Mouse (Mus musculus) kidney, postnatal 36 days (tissue): ENCODE results near the gene Naxe.

Source experiments
- DNase-seq, 2 experiments: peaks; one replicate each; pipeline ENCODE4 v3.0.0; 2021 to 2022; ENCODE audit warnings: mixed read lengths in 2 of 2

The Naxe gene

GRCm38 (mm10) chr3:88049532-88049931 lies 8.8 kb downstream of the Naxe start:
- no peak for DNase-seq

GRCm38 (mm10) chr3:88042661-88043421 lies 15.5 kb downstream of the Naxe start, which contains the start of gene Gpatch4:
TSS of gene Gpatch4 (plus strand) at chr3:88043108.
- DNase-seq = peak; percentile 92 to 98

- DNase-seq = no peak
Measured at GRCm38 (mm10) chr3:88035561-88036293, 22.6 kb downstream of the Naxe start.

- no peak for DNase-seq
Measured at GRCm38 (mm10) chr3:88033506-88033905, 24.8 kb downstream of the Naxe start.

- peak; percentile 71 to 73 for DNase-seq
Measured at GRCm38 (mm10) chr3:88030608-88031395, 27.5 kb downstream of the Naxe start.

- DNase-seq = peak in 1 of 2 experiments; percentile 40
Measured at GRCm38 (mm10) chr3:88027434-88028186, 30.7 kb downstream of the Naxe start, which contains the start of gene Hapln2. TSS of gene Hapln2 (minus strand) at chr3:88027583.

- DNase-seq = no peak
Measured at GRCm38 (mm10) chr3:88026823-88027222, 31.5 kb downstream of the Naxe start.

- DNase-seq = peak in 1 of 2 experiments; percentile 23
Measured at GRCm38 (mm10) chr3:88023192-88024074, 34.9 kb downstream of the Naxe start.

GRCm38 (mm10) chr3:88022322-88023191 lies 35.7 kb downstream of the Naxe start:
- peak; percentile 97 to 98 for DNase-seq

GRCm38 (mm10) chr3:88010634-88011265 lies 47.5 kb downstream of the Naxe start:
- peak; percentile 40 to 68 for DNase-seq
